Mouse (Mus musculus) left cerebral cortex, adult 9 months (tissue): ENCODE results near the gene Pde4d.

Experiments
- DNase-seq, 2 experiments: peaks; one replicate each; pipeline ENCODE4 v3.0.0; 2022; ENCODE audit warnings: low spot score in 2 of 2

Pde4d gene

GRCm38 (mm10) chr13:108449116-108450097, at the start of gene Pde4d:
Gene Pde4d, plus strand, starts transcription at chr13:108449948.
- peak; percentile 11 to 31 for DNase-seq

- no peak for DNase-seq
These were observed 46.6 kb upstream of the Pde4d start for GRCm38 (mm10) chr13:108403197-108403596.

- DNase-seq = no peak
These were observed 45.4 kb upstream of the Pde4d start for GRCm38 (mm10) chr13:108404372-108404771.

GRCm38 (mm10) chr13:108415464-108415863, 34.3 kb upstream of the Pde4d start:
- no peak for DNase-seq

GRCm38 (mm10) chr13:108418741-108419507, 30.8 kb upstream of the Pde4d start:
- no peak for DNase-seq

GRCm38 (mm10) chr13:108426322-108426721, 23.4 kb upstream of the Pde4d start:
- no peak for DNase-seq

GRCm38 (mm10) chr13:108428809-108429208, 20.9 kb upstream of the Pde4d start:
- no peak for DNase-seq

GRCm38 (mm10) chr13:108429623-108430022, 20.1 kb upstream of the Pde4d start:
- no peak for DNase-seq

- DNase-seq = no peak
These were observed 18.0 kb upstream of the Pde4d start for GRCm38 (mm10) chr13:108431776-108432175.

GRCm38 (mm10) chr13:108435687-108436086, 14.1 kb upstream of the Pde4d start:
- DNase-seq = no peak

- no peak for DNase-seq
These were observed 12.3 kb upstream of the Pde4d start for GRCm38 (mm10) chr13:108437424-108437823.

- DNase-seq = no peak
These were observed 10.7 kb upstream of the Pde4d start for GRCm38 (mm10) chr13:108439012-108439411.

GRCm38 (mm10) chr13:108448348-108448931, 1.3 kb upstream of the Pde4d start:
- DNase-seq = no peak

GRCm38 (mm10) chr13:108451122-108451521, 1.4 kb downstream of the Pde4d start:
- no peak for DNase-seq

- DNase-seq = no peak
These were observed 3.5 kb downstream of the Pde4d start for GRCm38 (mm10) chr13:108453064-108453919.

- DNase-seq = no peak
These were observed 12.8 kb downstream of the Pde4d start for GRCm38 (mm10) chr13:108462518-108462917.

GRCm38 (mm10) chr13:108465755-108466154, 16.0 kb downstream of the Pde4d start:
- no peak for DNase-seq

- no peak for DNase-seq
These were observed 17.3 kb downstream of the Pde4d start for GRCm38 (mm10) chr13:108467046-108467445.

- no peak for DNase-seq
These were observed 30.7 kb downstream of the Pde4d start for GRCm38 (mm10) chr13:108480451-108480850.

GRCm38 (mm10) chr13:108485036-108485435, 35.3 kb downstream of the Pde4d start:
- no peak for DNase-seq

- DNase-seq = no peak
These were observed 37.3 kb downstream of the Pde4d start for GRCm38 (mm10) chr13:108487066-108487465.
